Comparison of ENCODE assay signal across 10 mouse cellular contexts in genomic region chr2:73279271-73280038, GRCm38 (mm10). TPM values are rescaled to one million over a fixed set of nuclear protein-coding genes. Genes with fewer than 3 reads are reported as not detected.
DNase-seq lines count a peak whose midpoint lies in the region; ATAC-seq and TF ChIP-seq lines count a peak whose summit lies in the region.
"Had no signal": no experiment of that assay in that cellular context is flagged by ENCODE, and none has a peak within 500 bp of the region (broad histone marks: within the 10 kb centered on the region; RNA-seq: fewer than 3 reads in every experiment).

No protein-coding gene starts in this region.

- H3K9ac ChIP-seq in lung, embryonic 16.5 days (ENCODE audit: low read length): no peak overlapping the region
- peak overlapping the region; percentile 46; the same call in 1 of the 2 replicates for H3K9ac ChIP-seq in embryonic facial prominence, embryonic 13.5 days
- no peak overlapping the region for H3K9ac ChIP-seq in intestine, postnatal 0 days (ENCODE audit: low read depth, low read length)

- no peaks in the 10 kb centered on the region for H3K9me3 ChIP-seq in lung, embryonic 16.5 days (ENCODE audit: control insufficient read depth, low read length)
- H3K9me3 ChIP-seq in embryonic facial prominence, embryonic 13.5 days: no peaks in the 10 kb centered on the region
- no peaks in the 10 kb centered on the region for H3K9me3 ChIP-seq in intestine, postnatal 0 days (ENCODE audit: control insufficient read depth)

- peaks cover 58% of the 10 kb centered on the region for H3K27me3 ChIP-seq in lung, embryonic 16.5 days (ENCODE audit: control insufficient read depth, insufficient read depth, low read depth, low read length)
- H3K27me3 ChIP-seq in embryonic facial prominence, embryonic 13.5 days: peaks cover 68% of the 10 kb centered on the region
- H3K27me3 ChIP-seq in intestine, postnatal 0 days (replicated peaks; ENCODE audit: control insufficient read depth, insufficient read depth, low read length): peaks cover 62% of the 10 kb centered on the region

- peaks cover 15% of the 10 kb centered on the region for H3K4me1 ChIP-seq in lung, embryonic 16.5 days (replicated peaks; ENCODE audit: control insufficient read depth, insufficient read depth, low read length)
- H3K4me1 ChIP-seq in embryonic facial prominence, embryonic 13.5 days: peaks cover 40% of the 10 kb centered on the region
- H3K4me1 ChIP-seq in intestine, postnatal 0 days (replicated peaks; ENCODE audit: control insufficient read depth, insufficient read depth, low read length): peaks cover under 1% of the 10 kb centered on the region; the same call in 1 of the 2 replicates

- no peak for TF ChIP-seq CTCF in intestine, postnatal 0 days (IDR thresholded peaks at IDR 0.05; ENCODE audit: low read depth)

- H3K27ac ChIP-seq in lung, embryonic 16.5 days (ENCODE audit: low read length): no peak overlapping the region
- H3K27ac ChIP-seq in embryonic facial prominence, embryonic 13.5 days: no peak overlapping the region
- H3K27ac ChIP-seq in intestine, postnatal 0 days (ENCODE audit: low read depth, low read length): no peak overlapping the region

- peak overlapping the region; percentile 42 for H3K4me2 ChIP-seq in lung, embryonic 16.5 days (ENCODE audit: low read depth, low read length)
- H3K4me2 ChIP-seq in embryonic facial prominence, embryonic 13.5 days: peak overlapping the region; percentile 52
- peak overlapping the region; percentile 49; the same call in 1 of the 2 replicates for H3K4me2 ChIP-seq in intestine, postnatal 0 days (replicated peaks; ENCODE audit: low read depth)

- ATAC-seq in lung, embryonic 16.5 days (ENCODE audit: low read depth): no peak
- ATAC-seq in embryonic facial prominence, embryonic 13.5 days (ENCODE audit: insufficient number of reproducible peaks, insufficient read depth, low FRiP score, low TSS enrichment, low read depth): no peak
- no peak for ATAC-seq in intestine, postnatal 0 days
- ATAC-seq in megakaryocyte progenitor cell, adult 5-6 weeks (replicated peaks; ENCODE audit: poor library complexity): no peak

- peak overlapping the region; percentile 24; the same call in 1 of the 2 replicates for H3K4me3 ChIP-seq in lung, embryonic 16.5 days (ENCODE audit: low read length)
- H3K4me3 ChIP-seq in embryonic facial prominence, embryonic 13.5 days: peak overlapping the region; percentile 28
- peak overlapping the region; percentile 20; the same call in 1 of the 2 replicates for H3K4me3 ChIP-seq in intestine, postnatal 0 days (ENCODE audit: low read depth, low read length)

- no peak for DNase-seq in lung, postnatal 14 days
- DNase-seq in retina, postnatal 1 day: peak; percentile 31
- no peak for DNase-seq in gastrocnemius, adult 8-10 months (ENCODE audit: low spot score in 2 of 2)
- no peak for DNase-seq in ovary, postnatal 14 days (ENCODE audit: low spot score)
- DNase-seq: kidney, postnatal 25 days had no signal

- H3K36me3 ChIP-seq in lung, embryonic 16.5 days (ENCODE audit: control insufficient read depth, insufficient read depth, low read length): no peaks in the 10 kb centered on the region
- no peaks in the 10 kb centered on the region for H3K36me3 ChIP-seq in embryonic facial prominence, embryonic 13.5 days
- no peaks in the 10 kb centered on the region for H3K36me3 ChIP-seq in intestine, postnatal 0 days (ENCODE audit: control insufficient read depth, insufficient read depth)

- WGBS in lung, embryonic 16.5 days: under 1% methylated on average over 30 of the region's 31 CpGs
- WGBS in embryonic facial prominence, embryonic 13.5 days: 3% methylated on average over 27 of the region's 31 CpGs
- WGBS in intestine, postnatal 0 days: 2% methylated on average over 31 of the region's 31 CpGs

RNA-seq across cellular contexts. Expression of gene Sp9, which starts 7.7 kb away (rescaled TPM):
- polyA plus RNA-seq in lung, embryonic 16.5 days (2015; fragmentation: Nextera tagmentation; extraction: Ambion mirVana): not detected in 2 replicates
- polyA plus RNA-seq in embryonic facial prominence, embryonic 13.5 days (2015; fragmentation: Nextera tagmentation; extraction: Ambion mirVana): 2.5 and 3.7 TPM in 2 replicates
- polyA plus RNA-seq in intestine, postnatal 0 days (2015; fragmentation: Nextera tagmentation; extraction: Ambion mirVana): not detected in 2 replicates
- total RNA-seq in gastrocnemius, adult 8-10 months (2022): not detected
- total RNA-seq in megakaryocyte progenitor cell, adult 5-6 weeks (2015): not detected in 2 replicates
- total RNA-seq in megakaryocyte progenitor cell, adult 5-6 weeks (2017): not detected in 2 replicates
- polyA plus RNA-seq: spleen, adult 2 months had no signal

RNA-seq across cellular contexts. Expression of gene Scrn3, which starts 32.9 kb away (rescaled TPM):
- 21.0 and 21.8 TPM in 2 replicates for polyA plus RNA-seq in lung, embryonic 16.5 days (2015; fragmentation: Nextera tagmentation; extraction: Ambion mirVana)
- polyA plus RNA-seq in embryonic facial prominence, embryonic 13.5 days (2015; fragmentation: Nextera tagmentation; extraction: Ambion mirVana): 15.0 and 17.5 TPM in 2 replicates
- polyA plus RNA-seq in intestine, postnatal 0 days (2015; fragmentation: Nextera tagmentation; extraction: Ambion mirVana): 7.8 and 8.7 TPM in 2 replicates
- total RNA-seq in gastrocnemius, adult 8-10 months (2022): 10 to 100 TPM; 57.9 to 59.9 (median 58.6) TPM
- total RNA-seq in megakaryocyte progenitor cell, adult 5-6 weeks (2015): 7.5 and 13.9 TPM in 2 replicates
- total RNA-seq in megakaryocyte progenitor cell, adult 5-6 weeks (2017): 15.5 and 22.7 TPM in 2 replicates

RNA-seq across cellular contexts. Expression of gene Cir1, which starts 33.0 kb away (rescaled TPM):
- 24.6 and 25.0 TPM in 2 replicates for polyA plus RNA-seq in lung, embryonic 16.5 days (2015; fragmentation: Nextera tagmentation; extraction: Ambion mirVana)
- polyA plus RNA-seq in embryonic facial prominence, embryonic 13.5 days (2015; fragmentation: Nextera tagmentation; extraction: Ambion mirVana): 34.7 and 35.4 TPM in 2 replicates
- 17.1 and 19.9 TPM in 2 replicates for polyA plus RNA-seq in intestine, postnatal 0 days (2015; fragmentation: Nextera tagmentation; extraction: Ambion mirVana)
- 10 to 100 TPM in 2 of 4 experiments, 1 to 10 TPM in 2; 8.8 to 14.1 (median 11.7) TPM for total RNA-seq in gastrocnemius, adult 8-10 months (2022)
- total RNA-seq in megakaryocyte progenitor cell, adult 5-6 weeks (2015): 11.3 and 14.8 TPM in 2 replicates
- 9.7 and 20.9 TPM in 2 replicates for total RNA-seq in megakaryocyte progenitor cell, adult 5-6 weeks (2017)
